21 mouse cellular contexts compared by ENCODE assay signal in genomic region chr16:91532429-91532828, GRCm38 (mm10). TPM values are rescaled to one million over a fixed set of nuclear protein-coding genes. Genes with fewer than 3 reads are reported as not detected.
DNase-seq lines count a peak whose midpoint lies in the region; ATAC-seq and TF ChIP-seq lines count a peak whose summit lies in the region.
"Had no signal": no experiment of that assay in that cellular context is flagged by ENCODE, and none has a peak within 500 bp of the region (broad histone marks: within the 10 kb centered on the region; RNA-seq: fewer than 3 reads in every experiment).

No protein-coding gene starts in this region.

- peaks cover 9% of the 10 kb centered on the region; the same call in 1 of the 2 replicates for H3K4me1 ChIP-seq in forebrain, embryonic 16.5 days (replicated peaks; ENCODE audit: control insufficient read depth, insufficient read depth, low read length)
- no peaks in the 10 kb centered on the region for H3K4me1 ChIP-seq in forebrain, embryonic 12.5 days
- H3K4me1 ChIP-seq in heart, embryonic 12.5 days (replicated peaks): peaks cover 35% of the 10 kb centered on the region
- H3K4me1 ChIP-seq in intestine, embryonic 15.5 days (replicated peaks): peaks cover 4% of the 10 kb centered on the region; the same call in 1 of the 2 replicates
- H3K4me1 ChIP-seq in intestine, postnatal 0 days (replicated peaks; ENCODE audit: control insufficient read depth, insufficient read depth, low read length): peaks cover 5% of the 10 kb centered on the region; the same call in 1 of the 2 replicates

- TF ChIP-seq CTCF in intestine, postnatal 0 days (IDR thresholded peaks at IDR 0.05; ENCODE audit: low read depth): no peak

- H3K4me3 ChIP-seq in forebrain, embryonic 16.5 days (replicated peaks; ENCODE audit: low read length): no peak overlapping the region
- H3K4me3 ChIP-seq in forebrain, embryonic 12.5 days (replicated peaks): no peak overlapping the region
- H3K4me3 ChIP-seq in heart, embryonic 12.5 days: no peak overlapping the region
- no peak overlapping the region for H3K4me3 ChIP-seq in intestine, embryonic 15.5 days (replicated peaks)
- H3K4me3 ChIP-seq in intestine, postnatal 0 days (ENCODE audit: low read depth, low read length): no peak overlapping the region
- H3K4me3 ChIP-seq: limb, embryonic 12.5 days; liver, embryonic 15.5 days had no signal

- 0 out of 2 replicates have a peak, but pooled peaks have one; percentile 19 for ATAC-seq in forebrain, embryonic 16.5 days
- ATAC-seq in forebrain, embryonic 12.5 days (ENCODE audit: low FRiP score): no peak
- no peak for ATAC-seq in heart, embryonic 12.5 days (ENCODE audit: insufficient number of reproducible peaks, low FRiP score)
- ATAC-seq in intestine, embryonic 15.5 days: peak; percentile 73
- ATAC-seq in intestine, postnatal 0 days: no peak
- ATAC-seq: hindbrain, embryonic 16.5 days had no signal

- no peak overlapping the region for H3K27ac ChIP-seq in forebrain, embryonic 16.5 days (ENCODE audit: low read length)
- no peak overlapping the region for H3K27ac ChIP-seq in forebrain, embryonic 12.5 days
- H3K27ac ChIP-seq in heart, embryonic 12.5 days (ENCODE audit: poor library complexity, severe bottlenecking): no peak overlapping the region
- no peak overlapping the region for H3K27ac ChIP-seq in intestine, embryonic 15.5 days
- no peak overlapping the region for H3K27ac ChIP-seq in intestine, postnatal 0 days (ENCODE audit: low read depth, low read length)
- H3K27ac ChIP-seq: limb, embryonic 12.5 days; liver, embryonic 15.5 days had no signal

- no peak for DNase-seq in heart, postnatal 4 days
- DNase-seq in cerebellum, postnatal 4 days (ENCODE audit: low spot score in 2 of 2): no peak
- DNase-seq: adrenal gland, adult 8-10 months; cerebellum, adult 8-10 months; cerebellum, postnatal 25 days; gastrocnemius, postnatal 10 days; kidney, adult 11 months; kidney, postnatal 14 days; layer of hippocampus, adult 9-11 months; lung, embryonic 14.5 days; lung, postnatal 14 days; midbrain, embryonic 14.5 days had no signal

- no peak overlapping the region for H3K4me2 ChIP-seq in forebrain, embryonic 16.5 days (ENCODE audit: low read length)
- H3K4me2 ChIP-seq in forebrain, embryonic 12.5 days: no peak overlapping the region
- H3K4me2 ChIP-seq in heart, embryonic 12.5 days: 0 out of 2 replicates have a peak overlapping the region, but pooled peaks have one; percentile 40
- H3K4me2 ChIP-seq in intestine, embryonic 15.5 days (replicated peaks): no peak overlapping the region
- H3K4me2 ChIP-seq in intestine, postnatal 0 days (replicated peaks; ENCODE audit: low read depth): no peak overlapping the region
- H3K4me2 ChIP-seq: limb, embryonic 12.5 days; lung, embryonic 14.5 days had no signal

- no peaks in the 10 kb centered on the region for H3K9me3 ChIP-seq in forebrain, embryonic 16.5 days (ENCODE audit: control insufficient read depth, low read length)
- H3K9me3 ChIP-seq in forebrain, embryonic 12.5 days: no peaks in the 10 kb centered on the region
- H3K9me3 ChIP-seq in heart, embryonic 12.5 days (replicated peaks): no peaks in the 10 kb centered on the region
- no peaks in the 10 kb centered on the region for H3K9me3 ChIP-seq in intestine, embryonic 15.5 days
- H3K9me3 ChIP-seq in intestine, postnatal 0 days (ENCODE audit: control insufficient read depth): no peaks in the 10 kb centered on the region
- H3K9me3 ChIP-seq: limb, embryonic 12.5 days; liver, embryonic 15.5 days had no signal

- H3K9ac ChIP-seq in forebrain, embryonic 16.5 days (replicated peaks; ENCODE audit: low read depth, low read length): no peak overlapping the region
- H3K9ac ChIP-seq in forebrain, embryonic 12.5 days: no peak overlapping the region
- no peak overlapping the region for H3K9ac ChIP-seq in heart, embryonic 12.5 days
- H3K9ac ChIP-seq in intestine, embryonic 15.5 days: no peak overlapping the region
- no peak overlapping the region for H3K9ac ChIP-seq in intestine, postnatal 0 days (ENCODE audit: low read depth, low read length)
- H3K9ac ChIP-seq: forebrain, postnatal 0 days; limb, embryonic 12.5 days; liver, embryonic 15.5 days; lung, embryonic 14.5 days had no signal

- no peaks in the 10 kb centered on the region for H3K27me3 ChIP-seq in forebrain, embryonic 16.5 days (replicated peaks; ENCODE audit: control insufficient read depth, insufficient read depth, low read length)
- H3K27me3 ChIP-seq in forebrain, embryonic 12.5 days: no peaks in the 10 kb centered on the region
- H3K27me3 ChIP-seq in heart, embryonic 12.5 days (replicated peaks): no peaks in the 10 kb centered on the region
- no peaks in the 10 kb centered on the region for H3K27me3 ChIP-seq in intestine, embryonic 15.5 days (replicated peaks)
- H3K27me3 ChIP-seq in intestine, postnatal 0 days (replicated peaks; ENCODE audit: control insufficient read depth, insufficient read depth, low read length): no peaks in the 10 kb centered on the region

- 58% methylated on average over 2 of the region's 2 CpGs for WGBS in forebrain, embryonic 16.5 days
- WGBS in forebrain, embryonic 12.5 days: 67% methylated on average over 2 of the region's 2 CpGs
- 51% methylated on average over 2 of the region's 2 CpGs for WGBS in heart, embryonic 12.5 days
- WGBS in intestine, embryonic 15.5 days: 19% methylated on average over 2 of the region's 2 CpGs
- 14% methylated on average over 2 of the region's 2 CpGs for WGBS in intestine, postnatal 0 days

- H3K36me3 ChIP-seq in forebrain, embryonic 16.5 days (ENCODE audit: control insufficient read depth, insufficient read depth): no peaks in the 10 kb centered on the region
- H3K36me3 ChIP-seq in forebrain, embryonic 12.5 days (replicated peaks): no peaks in the 10 kb centered on the region
- no peaks in the 10 kb centered on the region for H3K36me3 ChIP-seq in heart, embryonic 12.5 days
- no peaks in the 10 kb centered on the region for H3K36me3 ChIP-seq in intestine, embryonic 15.5 days
- no peaks in the 10 kb centered on the region for H3K36me3 ChIP-seq in intestine, postnatal 0 days (ENCODE audit: control insufficient read depth, insufficient read depth)
- H3K36me3 ChIP-seq: limb, embryonic 12.5 days; liver, embryonic 15.5 days had no signal

RNA-seq across cellular contexts. Expression of gene Ifngr2, which starts 14.4 kb away (rescaled TPM):
- 118 and 124 TPM in 2 replicates for polyA plus RNA-seq in forebrain, embryonic 16.5 days (2015; fragmentation: Nextera tagmentation; extraction: Ambion mirVana)
- polyA plus RNA-seq in forebrain, embryonic 12.5 days (2016; fragmentation: Nextera tagmentation; extraction: Ambion mirVana): 27.9 and 31.9 TPM in 2 replicates
- polyA plus RNA-seq in heart, embryonic 12.5 days (2016; fragmentation: Nextera tagmentation; extraction: Ambion mirVana): 99.4 and 110 TPM in 2 replicates
- 10 to 100 TPM; 87.1 to 89.9 TPM for total RNA-seq in heart, postnatal 4 days (2021)
- polyA plus RNA-seq in intestine, embryonic 15.5 days (2015; fragmentation: Nextera tagmentation; extraction: Ambion mirVana): 76.4 and 90.6 TPM in 2 replicates
- polyA plus RNA-seq in intestine, postnatal 0 days (2015; fragmentation: Nextera tagmentation; extraction: Ambion mirVana): 138 and 146 TPM in 2 replicates

RNA-seq across cellular contexts. Expression of gene Ifnar1, which starts 47.4 kb away (rescaled TPM):
- 55.9 and 56.1 TPM in 2 replicates for polyA plus RNA-seq in forebrain, embryonic 16.5 days (2015; fragmentation: Nextera tagmentation; extraction: Ambion mirVana)
- polyA plus RNA-seq in forebrain, embryonic 12.5 days (2016; fragmentation: Nextera tagmentation; extraction: Ambion mirVana): 54.7 and 57.7 TPM in 2 replicates
- polyA plus RNA-seq in heart, embryonic 12.5 days (2016; fragmentation: Nextera tagmentation; extraction: Ambion mirVana): 40.0 and 40.1 TPM in 2 replicates
- total RNA-seq in heart, postnatal 4 days (2021): 10 to 100 TPM; 50.3 to 56.0 TPM
- 40.1 and 42.0 TPM in 2 replicates for polyA plus RNA-seq in intestine, embryonic 15.5 days (2015; fragmentation: Nextera tagmentation; extraction: Ambion mirVana)
- 18.2 and 21.6 TPM in 2 replicates for polyA plus RNA-seq in intestine, postnatal 0 days (2015; fragmentation: Nextera tagmentation; extraction: Ambion mirVana)

Comparison
In these comparisons a context has a peak if more than half of its experiments do, and no peak if none do; other contexts are left out.
1. ATAC-seq: peak in forebrain, embryonic 16.5 days (single experiment) and intestine, embryonic 15.5 days (single experiment); none in forebrain, embryonic 12.5 days (single experiment), heart, embryonic 12.5 days (single experiment) and intestine, postnatal 0 days (single experiment).